Mouse (Mus musculus): Measurements from ENCODE around the gene P4ha1.
"Not testable (repeated sequence)": the region's sequence is repeated elsewhere in the genome, so short reads cannot be mapped to it uniquely, and the experiment has no call there.

Gene P4ha1

DNA sequence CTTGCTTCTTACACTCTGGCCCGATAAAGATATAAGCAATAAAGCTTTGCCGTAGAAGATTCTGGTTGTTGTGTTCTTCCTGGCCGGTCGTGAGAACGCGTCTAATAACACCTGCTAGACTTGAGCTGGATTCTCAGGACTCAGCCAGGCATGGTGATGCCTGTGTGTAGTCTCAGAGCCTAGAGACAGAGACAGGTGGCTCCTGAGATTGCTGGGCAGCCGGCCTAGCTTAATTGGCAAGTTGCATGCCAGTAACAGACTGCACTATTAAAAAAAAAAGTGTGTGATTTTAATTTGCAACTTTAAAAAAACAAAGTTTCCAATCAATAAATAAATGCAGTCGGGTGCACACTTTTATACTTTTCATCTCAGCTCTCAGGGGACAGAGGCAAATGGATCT, 63.9 kb downstream of the P4ha1 start:
- CTCF ChIA-PET, result interaction anchor here in 2 of 4 experiments (1.3 to 2.1 kb wide), 2 partner anchors 8 kb away, joined by 9 read pairs; no protein-coding TSS in a partner anchor
- POLR2A ChIA-PET, result interaction anchor here in 2 of 4 experiments (0.8 to 1.4 kb wide), 2 partner anchors 8 to 52 kb away, joined by 3 to 5 read pairs; no protein-coding TSS in a partner anchor

DNA sequence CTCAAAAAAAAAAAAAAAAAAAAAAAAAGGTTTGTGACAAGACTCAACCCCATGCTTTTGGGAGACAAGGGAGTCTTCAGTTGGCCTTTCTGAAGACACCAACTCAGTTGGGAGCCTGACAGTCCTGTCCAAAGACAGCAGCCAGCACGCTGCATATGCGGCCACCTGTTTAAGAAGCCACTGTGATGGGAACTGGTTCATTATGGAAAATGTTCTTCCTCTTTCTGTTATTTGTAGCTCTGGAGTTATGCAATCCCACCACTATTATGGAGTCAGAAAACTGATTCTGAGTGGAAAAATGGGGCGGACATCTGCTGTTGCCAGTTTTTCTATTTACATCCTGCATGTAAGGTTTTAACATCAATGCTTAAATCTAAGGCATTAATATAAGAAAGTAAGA, 66.6 kb downstream of the P4ha1 start:
- POLR2A ChIA-PET, result interaction anchor here in 3 of 4 experiments (0.6 to 3.0 kb wide), 5 partner anchors 8 to 486 kb away, joined by 3 to 13 read pairs (median 3); partner anchors contain the start of gene P4ha1 (in 1 of the 3)
- CTCF ChIA-PET, result interaction anchor here (0.6 to 1.6 kb wide), 4 partner anchors 11 to 1889 kb away, joined by 3 to 6 read pairs (median 4); no protein-coding TSS in a partner anchor

DNA sequence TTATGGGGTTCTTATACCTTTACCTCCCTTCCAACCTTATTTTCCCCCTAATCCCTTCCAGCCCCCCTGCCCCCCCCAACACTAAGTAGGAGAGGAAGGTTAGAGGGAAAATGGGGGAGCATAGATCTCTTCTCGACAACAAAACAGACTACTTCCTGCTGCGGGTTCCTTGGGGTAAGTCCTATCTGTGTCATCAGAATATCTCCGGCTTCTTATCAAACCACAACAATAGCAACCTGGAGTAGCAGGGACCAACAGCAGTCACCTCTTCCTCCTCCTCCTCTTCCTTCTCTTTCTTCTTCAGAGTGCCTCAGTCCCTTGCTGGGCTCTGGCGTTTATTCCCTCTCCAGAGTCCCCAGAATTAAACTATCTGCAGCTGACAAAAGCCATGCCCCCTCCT, 68.8 kb downstream of the P4ha1 start:
- POLR2A ChIA-PET, result no interaction called here
- CTCF ChIA-PET, result no interaction called here

DNA sequence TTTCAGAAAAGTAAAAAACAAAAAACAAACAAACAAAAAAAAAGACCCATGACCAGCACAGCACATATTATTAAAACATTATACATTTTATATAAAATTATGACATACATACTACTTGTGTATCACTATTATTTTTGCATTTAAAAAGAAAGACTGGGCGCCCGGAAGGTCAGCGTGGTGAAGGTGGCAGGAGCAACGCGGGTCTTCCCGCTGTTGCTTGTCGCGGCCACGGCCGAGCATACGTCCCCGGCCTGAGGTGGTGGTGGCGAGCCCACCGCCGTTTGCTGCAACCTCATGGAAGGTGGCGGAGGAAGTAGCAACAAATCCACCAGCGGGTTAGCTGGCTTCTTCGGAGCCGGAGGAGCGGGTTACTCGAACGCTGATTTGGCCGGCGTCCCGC, 72.4 kb downstream of the P4ha1 start, which contains the start of gene Gm10273:
Gene Gm10273, plus strand, starts transcription at position 172 of the 400 bp plus-strand sequence.
- CTCF ChIA-PET, result not testable (repeated sequence)
- POLR2A ChIA-PET, result interaction anchor here in 2 of 4 experiments (0.8 to 1.7 kb wide), 2 partner anchors 8 to 58 kb away, joined by 3 to 4 read pairs; partner anchors contain the start of gene Pla2g12b (in 1 of the 2)

DNA sequence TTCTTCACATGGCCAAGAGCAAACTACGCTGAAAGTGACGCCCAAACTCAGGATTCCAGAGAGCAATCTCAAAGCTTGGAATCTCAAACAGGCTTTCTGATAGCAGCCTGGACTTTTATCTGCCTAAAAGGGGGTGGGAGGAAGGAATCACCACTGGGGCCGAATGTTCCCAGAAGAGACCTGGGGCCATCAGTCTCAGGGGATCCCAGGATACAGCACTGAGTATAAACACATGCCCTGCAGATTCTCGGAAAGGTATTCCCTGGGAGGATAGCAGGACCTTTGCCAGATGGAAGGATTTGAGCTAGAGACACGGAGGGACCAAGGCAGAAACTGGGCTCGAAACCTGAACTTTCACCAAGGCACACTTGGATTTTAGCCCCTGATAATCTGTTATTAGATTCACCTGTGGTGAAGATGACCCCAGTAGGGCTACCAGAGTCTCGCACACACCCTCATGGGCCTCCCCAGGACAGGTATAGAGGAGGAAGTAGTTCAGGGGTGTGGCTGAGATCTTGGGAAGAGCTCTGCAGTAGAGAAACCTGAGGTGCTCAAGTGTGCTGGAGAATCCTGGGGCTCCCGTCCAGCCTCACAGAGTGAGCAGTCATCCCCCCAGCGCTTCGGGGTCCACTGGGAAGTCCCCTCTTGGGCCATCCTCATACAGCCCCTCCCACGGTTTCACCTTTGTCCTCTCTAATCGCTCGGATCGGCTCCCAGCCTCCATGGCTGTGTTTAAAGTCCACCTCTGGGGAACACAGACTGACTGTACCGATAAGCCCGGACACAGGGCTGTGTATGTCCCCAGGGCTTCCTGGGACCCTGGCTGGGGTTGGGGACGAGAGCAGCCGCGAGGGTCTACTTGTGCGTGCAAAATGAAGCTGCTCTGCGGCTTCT, 80.0 kb downstream of the P4ha1 start, which contains the start of gene Pla2g12b:
Gene Pla2g12b, plus strand, starts transcription at position 762 of the 894 bp plus-strand sequence.
- POLR2A ChIA-PET, result interaction anchor here in 2 of 4 experiments (0.6 to 1.7 kb wide), 4 partner anchors 8 to 1338 kb away, joined by 4 to 6 read pairs (median 4); partner anchors contain the start of genes P4ha1 (in 2 of the 2) and Gm10273 (in 1 of the 2)
- CTCF ChIA-PET, result interaction anchor here in 3 of 4 experiments (0.5 to 0.8 kb wide), 5 partner anchors 24 to 594 kb away, joined by 3 to 6 read pairs (median 3); partner anchors contain the start of gene P4ha1 (in 1 of the 3)

DNA sequence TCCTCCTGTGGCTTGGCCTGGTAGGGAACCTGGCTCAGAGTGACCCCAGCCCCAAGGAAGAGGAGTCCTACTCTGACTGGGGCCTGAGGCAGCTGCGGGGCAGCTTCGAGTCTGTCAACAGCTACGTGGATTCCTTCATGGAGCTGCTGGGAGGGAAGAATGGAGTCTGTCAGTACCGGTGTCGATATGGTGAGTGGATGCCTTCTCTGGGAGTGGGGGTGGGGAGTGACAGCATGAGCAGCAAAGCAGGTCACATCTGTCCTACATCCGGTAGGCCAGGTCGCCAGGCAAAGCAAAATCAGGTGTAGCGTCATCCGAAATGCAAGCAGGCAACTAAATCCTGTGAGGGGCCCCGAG, 80.7 kb downstream of the P4ha1 start:
- CTCF ChIA-PET, result interaction anchor here in 3 of 4 experiments (0.5 to 0.6 kb wide), 5 partner anchors 25 to 595 kb away, joined by 3 to 6 read pairs (median 3); no protein-coding TSS in a partner anchor
- POLR2A ChIA-PET, result interaction anchor here in 3 of 4 experiments (0.6 to 1.7 kb wide), 5 partner anchors 9 to 990 kb away, joined by 3 to 6 read pairs (median 5); partner anchors contain the start of genes P4ha1 (in 2 of the 3) and Gm10273 (in 1 of the 3)

DNA sequence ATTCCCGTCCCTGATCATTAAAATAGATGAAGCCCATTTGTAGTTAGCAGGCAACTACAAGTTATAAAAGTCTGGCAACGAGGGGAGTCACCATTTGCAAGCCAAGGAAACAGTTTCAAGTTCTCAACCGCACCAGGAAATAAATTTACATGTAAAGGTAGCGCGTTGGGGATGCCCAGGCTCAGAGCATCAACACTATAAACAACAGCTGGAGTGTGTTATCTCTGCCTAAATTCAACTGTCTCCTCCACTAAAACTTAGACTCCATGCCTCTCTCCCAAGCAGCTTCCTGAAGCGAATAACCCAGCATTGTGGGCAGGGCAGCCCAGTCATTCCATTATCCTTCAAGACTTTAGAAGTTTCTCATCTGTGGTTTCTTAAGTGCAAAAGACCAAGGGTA, 85.4 kb downstream of the P4ha1 start:
- ChIA-PET POLR2A (interaction anchor here in 1 of 4 experiments (0.7 kb wide), 1 partner anchor 545 kb away, joined by 3 read pairs; no protein-coding TSS in a partner anchor), CTCF (no interaction called here)

DNA sequence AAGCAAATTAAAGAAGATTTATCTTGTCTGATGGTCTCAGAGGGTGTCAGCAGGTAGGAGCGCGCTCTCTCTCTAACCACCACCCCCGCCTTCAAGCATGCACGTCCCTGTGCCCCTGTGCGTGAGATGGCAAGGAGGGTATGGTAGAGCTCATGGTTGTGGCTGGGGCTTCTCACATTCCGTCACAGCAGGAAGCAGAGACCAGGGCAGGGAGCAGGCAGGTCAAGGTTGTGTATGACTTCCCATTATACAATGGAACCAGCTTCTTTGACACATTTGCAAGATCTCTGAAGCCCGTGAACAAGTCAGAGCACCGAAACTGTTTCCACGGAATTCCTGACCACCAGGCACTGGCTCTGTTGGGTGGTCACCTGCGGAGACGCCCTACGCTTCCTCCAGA, 87.2 kb downstream of the P4ha1 start:
- ChIA-PET CTCF (interaction anchor here in 2 of 4 experiments (0.6 to 1.1 kb wide), 3 partner anchors 20 to 455 kb away, joined by 3 to 19 read pairs (median 3); no protein-coding TSS in a partner anchor), POLR2A (interaction anchor here in 2 of 4 experiments (0.6 to 1.4 kb wide), 2 partner anchors 44 to 247 kb away, joined by 5 to 9 read pairs; no protein-coding TSS in a partner anchor)

- CTCF ChIA-PET, result interaction anchor here in 2 of 4 experiments (0.7 to 1.3 kb wide), 4 partner anchors 8 to 452 kb away, joined by 3 to 4 read pairs (median 3); no protein-coding TSS in a partner anchor
- POLR2A ChIA-PET, result interaction anchor here in 1 of 4 experiments (0.6 kb wide), 1 partner anchor 585 kb away, joined by 3 read pairs; no protein-coding TSS in a partner anchor
Observed at GRCm38 (mm10) chr10:59413711-59414110, 90.6 kb downstream of the P4ha1 start.

DNA sequence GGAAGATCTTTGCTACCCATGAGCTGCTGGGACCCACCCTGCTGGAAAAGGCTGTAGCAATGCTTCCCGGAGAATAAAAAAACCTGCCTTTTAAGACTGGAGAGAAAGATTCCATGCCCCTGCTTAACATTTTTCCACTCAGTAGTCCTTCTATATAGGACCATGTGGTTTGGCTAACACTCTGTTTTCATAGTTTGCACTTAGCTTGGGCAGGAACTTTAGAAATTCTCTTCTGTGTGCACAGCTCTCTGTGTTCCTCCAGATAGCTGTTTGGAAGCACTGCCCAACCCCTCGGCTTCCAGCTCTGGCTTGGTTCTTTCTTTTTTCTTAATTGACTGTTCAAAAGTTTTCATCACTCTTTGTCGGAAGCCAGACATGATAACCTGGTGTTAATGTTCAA, 93.5 kb downstream of the P4ha1 start:
- CTCF ChIA-PET, result interaction anchor here in 2 of 4 experiments (0.5 to 1.0 kb wide), 3 partner anchors 10 to 429 kb away, joined by 3 to 6 read pairs (median 4); no protein-coding TSS in a partner anchor
- POLR2A ChIA-PET, result interaction anchor here in 1 of 4 experiments (0.5 kb wide), 2 partner anchors 151 to 418 kb away, joined by 5 read pairs; no protein-coding TSS in a partner anchor

DNA sequence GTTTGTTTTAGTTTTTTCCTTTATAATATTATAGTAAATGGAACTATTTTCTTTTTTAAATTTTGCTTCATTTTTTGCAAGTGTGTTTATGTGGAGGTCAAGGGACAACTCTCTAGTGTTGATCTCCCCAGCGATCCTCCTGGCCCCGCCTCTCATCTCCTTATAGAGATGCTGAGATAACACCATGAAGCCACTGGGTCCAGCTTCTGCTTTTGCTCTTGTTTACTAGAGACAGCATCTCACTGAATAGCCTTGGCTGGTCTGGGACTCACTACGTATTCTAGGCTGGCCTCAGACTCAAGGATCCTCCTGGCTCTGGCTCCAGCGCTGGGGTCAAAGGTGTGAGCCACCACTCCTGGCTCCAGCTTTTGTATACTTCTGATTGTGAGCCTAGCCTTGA, 96.4 kb downstream of the P4ha1 start:
- POLR2A ChIA-PET, result no interaction called here
- CTCF ChIA-PET, result interaction anchor here in 1 of 4 experiments (0.5 kb wide), 1 partner anchor 108 kb away, joined by 5 read pairs; no protein-coding TSS in a partner anchor
